Mouse (Mus musculus) CD8-positive naive resting alpha-beta T cell, adult 57 days (primary cell): Measurements from ENCODE around the gene Anks4b. TPM values are rescaled to one million over a fixed set of nuclear protein-coding genes. Genes with fewer than 3 reads are reported as not detected.

Experiments
- total RNA-seq: library from RNA; stranded (reverse); gene quantifications from one replicate; pipeline ENCODE4 v1.2.4, GENCODE M21; 2023

The Anks4b gene
- not detected for total RNA-seq

DNA sequence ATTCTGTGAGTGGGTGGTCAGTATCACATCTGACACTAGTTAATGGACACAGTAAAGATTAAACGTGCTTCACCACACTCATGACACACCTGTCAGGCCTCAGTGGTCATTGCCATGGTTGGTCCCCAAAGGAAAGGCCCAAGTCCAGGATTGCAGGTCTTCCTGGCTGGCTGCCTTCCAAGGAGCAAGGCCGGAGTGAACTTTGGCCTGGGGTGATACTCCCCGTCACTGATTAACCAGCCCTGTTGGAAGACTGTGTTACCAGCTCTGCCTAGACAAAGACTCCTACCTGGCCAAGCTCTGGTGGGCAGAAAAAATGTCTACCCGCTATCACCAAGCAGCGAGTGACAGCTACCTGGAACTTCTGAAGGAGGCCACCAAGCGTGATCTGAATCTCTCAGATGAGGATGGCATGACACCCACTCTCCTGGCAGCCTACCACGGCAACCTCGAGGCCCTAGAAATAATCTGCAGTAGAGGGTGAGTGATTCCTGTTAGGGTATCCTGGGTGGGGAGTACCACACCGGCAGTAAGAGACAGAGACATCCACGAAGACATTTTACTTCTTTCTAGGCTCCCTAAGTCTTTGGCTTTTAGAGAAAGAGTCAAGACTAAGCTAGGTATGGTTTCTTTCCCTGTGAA lies at the start of gene Anks4b:
Gene Anks4b, plus strand, starts transcription at position 256 of the 642 bp plus-strand sequence.

DNA sequence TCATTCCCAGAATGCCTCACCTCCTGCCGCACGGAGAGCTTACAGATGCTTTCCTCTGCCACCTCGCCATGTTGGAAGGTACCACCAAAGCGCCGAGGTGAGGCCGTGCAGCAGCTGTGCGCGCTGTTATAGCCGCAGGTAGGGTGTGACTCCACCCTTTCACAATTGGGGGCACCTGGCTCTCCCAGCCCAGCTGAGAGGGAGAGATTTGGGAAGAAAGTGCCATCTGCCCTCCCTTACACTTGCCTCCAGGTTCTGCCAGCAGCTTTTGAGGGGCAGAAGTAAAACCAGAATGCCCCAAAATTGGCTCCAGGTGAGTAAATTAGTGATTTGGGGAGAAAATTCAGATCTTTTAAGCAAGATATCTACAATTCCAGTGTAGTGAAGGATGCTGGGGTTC lies 28.5 kb upstream of the Anks4b start, which contains the start of gene Zp2:
Gene Zp2, minus strand, starts transcription at position 101 of the 400 bp plus-strand sequence.

DNA sequence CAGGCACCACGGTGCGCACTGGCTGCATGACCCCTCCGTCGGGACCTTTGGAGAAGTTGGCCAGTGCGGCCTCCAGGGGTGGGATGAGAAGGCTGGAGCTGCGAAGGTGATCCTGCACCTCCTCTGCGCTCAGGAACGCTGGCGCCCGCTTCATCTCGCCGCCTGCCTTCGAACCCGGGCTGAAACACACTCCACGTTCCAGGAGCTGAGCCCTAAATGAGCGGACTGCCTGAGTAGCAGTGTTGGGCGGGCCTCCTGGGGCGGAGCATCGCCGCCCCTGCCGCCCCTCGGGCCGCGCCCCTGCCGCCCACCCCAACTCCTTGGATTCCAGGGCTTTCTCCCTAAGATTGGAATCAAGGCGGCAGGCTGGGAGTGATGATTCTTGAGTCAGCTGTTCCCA lies 28.1 kb downstream of the Anks4b start, which contains the start of gene Crym:
Gene Crym, minus strand, starts transcription at position 341 of the 400 bp plus-strand sequence.

DNA sequence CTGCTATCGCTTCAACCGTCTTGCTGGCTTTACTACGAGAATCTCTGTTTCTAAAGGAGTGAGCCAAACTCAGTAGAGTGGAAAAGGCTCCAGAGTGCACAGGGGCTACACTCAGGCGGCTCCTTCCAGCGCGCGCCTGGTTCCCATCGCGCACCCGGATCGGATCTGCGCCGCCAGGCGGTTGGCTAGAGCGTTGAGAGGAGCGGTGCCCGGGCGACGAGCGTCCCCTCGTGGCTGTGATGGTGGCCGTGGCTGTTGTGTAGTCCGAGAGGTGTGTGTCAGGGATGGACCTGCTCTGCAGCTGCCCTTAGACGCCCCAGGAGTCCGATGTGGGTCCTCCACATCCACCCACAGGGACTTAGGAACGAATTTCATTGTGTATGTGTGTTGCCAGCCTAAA lies 30.1 kb downstream of the Anks4b start, which contains the start of gene Abca14:
Gene Abca14, plus strand, starts transcription at position 173 of the 400 bp plus-strand sequence.

Other genes with a start within 250 kb of the Anks4b start
- not detected for gene Dnah3, start 78.6 kb upstream of the Anks4b start, total RNA-seq
- gene Tmem159, start 71.5 kb upstream of the Anks4b start, total RNA-seq, result not detected
- gene Zp2, start 28.6 kb upstream of the Anks4b start, total RNA-seq, result not detected
- not detected for gene Crym, start 28.3 kb downstream of the Anks4b start, total RNA-seq
- gene Abca14, start 30.1 kb downstream of the Anks4b start, total RNA-seq, result not detected
- gene Abca15, start 154.8 kb downstream of the Anks4b start, total RNA-seq, result not detected
- not detected for gene Abca16, start 235.8 kb downstream of the Anks4b start, total RNA-seq